Mouse (Mus musculus) natural killer cell, adult 2 months (primary cell): ENCODE data around the gene 4930402F06Rik.

Experiments
- DNase-seq, 2 experiments: peaks; one replicate each; pipeline ENCODE4 v3.0.0; 2022; ENCODE audit warnings: low spot score in 2 of 2

Gene 4930402F06Rik

GRCm38 (mm10) chr2:35417231-35417630 is 20.3 kb upstream of the 4930402F06Rik start:
- no peak for DNase-seq

- no peak for DNase-seq
These were observed 19.5 kb upstream of the 4930402F06Rik start for GRCm38 (mm10) chr2:35416473-35416872.

- peak in 1 of 2 experiments; percentile 28 for DNase-seq
These were observed 15.8 kb upstream of the 4930402F06Rik start for GRCm38 (mm10) chr2:35412810-35413209.

GRCm38 (mm10) chr2:35412246-35412645 is 15.3 kb upstream of the 4930402F06Rik start:
- peak in 1 of 2 experiments; percentile 32 for DNase-seq

- peak; percentile 13 to 50 for DNase-seq
These were observed 14.7 kb upstream of the 4930402F06Rik start for GRCm38 (mm10) chr2:35411640-35412190.

GRCm38 (mm10) chr2:35409466-35409865 is 12.5 kb upstream of the 4930402F06Rik start:
- no peak for DNase-seq

- no peak for DNase-seq
These were observed 11.6 kb upstream of the 4930402F06Rik start for GRCm38 (mm10) chr2:35408409-35409110.

GRCm38 (mm10) chr2:35407878-35408277 is 10.9 kb upstream of the 4930402F06Rik start:
- no peak for DNase-seq

GRCm38 (mm10) chr2:35407266-35407665 is 10.3 kb upstream of the 4930402F06Rik start:
- DNase-seq: no peak

GRCm38 (mm10) chr2:35406611-35407010 is 9.6 kb upstream of the 4930402F06Rik start:
- no peak for DNase-seq

GRCm38 (mm10) chr2:35402391-35402790 is 5.4 kb upstream of the 4930402F06Rik start:
- DNase-seq: no peak

- no peak for DNase-seq
These were observed 3.8 kb upstream of the 4930402F06Rik start for GRCm38 (mm10) chr2:35400739-35401138.

GRCm38 (mm10) chr2:35398184-35398828 is 1.3 kb upstream of the 4930402F06Rik start:
- DNase-seq: no peak

- peak; percentile 52 to 65 for DNase-seq
These were observed 707 bp upstream of the 4930402F06Rik start for GRCm38 (mm10) chr2:35397590-35398173.

GRCm38 (mm10) chr2:35385441-35385871 is 11.5 kb downstream of the 4930402F06Rik start:
- no peak for DNase-seq

- no peak for DNase-seq
These were observed 17.7 kb downstream of the 4930402F06Rik start for GRCm38 (mm10) chr2:35379306-35379705.

- no peak for DNase-seq
These were observed 19.4 kb downstream of the 4930402F06Rik start for GRCm38 (mm10) chr2:35377600-35377999.

GRCm38 (mm10) chr2:35373003-35373402 is 24.0 kb downstream of the 4930402F06Rik start:
- peak; percentile 9 to 21 for DNase-seq

GRCm38 (mm10) chr2:35370686-35371085 is 26.3 kb downstream of the 4930402F06Rik start:
- no peak for DNase-seq

GRCm38 (mm10) chr2:35367629-35368028 is 29.3 kb downstream of the 4930402F06Rik start, which contains the start of gene 4930568D16Rik:
Gene 4930568D16Rik, minus strand, starts transcription at chr2:35367729.
- DNase-seq: no peak

- DNase-seq: no peak
These were observed 47.8 kb downstream of the 4930402F06Rik start for GRCm38 (mm10) chr2:35349184-35349583.

- no peak for DNase-seq
These were observed 51.0 kb downstream of the 4930402F06Rik start for GRCm38 (mm10) chr2:35345984-35346383.
